In the genomic region with DNA sequence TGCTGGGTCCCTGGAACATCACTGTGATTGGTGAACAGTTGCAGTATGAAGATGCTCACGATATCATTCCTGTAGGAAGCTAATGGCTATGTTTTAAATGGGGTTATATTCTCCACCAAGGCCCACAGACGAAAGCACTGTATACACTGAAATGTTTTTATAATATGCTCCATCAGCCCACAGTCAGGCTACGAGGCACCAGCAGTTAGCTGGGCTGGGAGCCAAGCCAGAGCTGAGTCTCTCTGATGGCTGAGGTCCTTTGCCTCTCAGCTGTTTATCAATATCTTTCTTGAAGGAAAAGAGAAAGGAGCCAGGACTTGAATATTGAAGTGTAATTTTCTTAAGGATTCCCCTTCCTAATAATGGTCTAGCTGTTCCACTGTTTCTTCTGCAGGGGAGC, we compare ENCODE assay signal across 26 mouse cellular contexts.
DNase-seq lines count a peak whose midpoint lies in the region; ATAC-seq and TF ChIP-seq lines count a peak whose summit lies in the region.
"Had no signal": no experiment of that assay in that cellular context is flagged by ENCODE, and none has a peak within 500 bp of the region (broad histone marks: within the 10 kb centered on the region; RNA-seq: fewer than 3 reads in every experiment).

No protein-coding gene starts in this region.

- no peaks in the 10 kb centered on the region for H3K9me3 ChIP-seq in midbrain, embryonic 14.5 days (ENCODE audit: control insufficient read depth, low read length)
- H3K9me3 ChIP-seq in midbrain, embryonic 10.5 days (replicated peaks), result no peaks in the 10 kb centered on the region
- H3K9me3 ChIP-seq: forebrain, embryonic 15.5 days; heart, embryonic 10.5 days; heart, embryonic 15.5 days; kidney, embryonic 15.5 days; limb, embryonic 13.5 days; neural tube, embryonic 13.5 days had no signal

- H3K4me2 ChIP-seq in midbrain, embryonic 14.5 days (ENCODE audit: low read length), result no peak overlapping the region
- H3K4me2 ChIP-seq: forebrain, embryonic 15.5 days; heart, embryonic 15.5 days; kidney, embryonic 15.5 days; limb, embryonic 13.5 days; liver, embryonic 11.5 days; neural tube, embryonic 13.5 days had no signal

- no peak overlapping the region for H3K4me3 ChIP-seq in midbrain, embryonic 14.5 days (replicated peaks; ENCODE audit: low read depth, low read length)
- no peak overlapping the region for H3K4me3 ChIP-seq in midbrain, embryonic 10.5 days
- H3K4me3 ChIP-seq: forebrain, embryonic 15.5 days; gastrocnemius, adult 2 months; heart, embryonic 10.5 days; heart, embryonic 15.5 days; kidney, embryonic 15.5 days; limb, embryonic 13.5 days; neural tube, embryonic 13.5 days had no signal

- H3K27me3 ChIP-seq in midbrain, embryonic 14.5 days (ENCODE audit: control insufficient read depth, insufficient read depth, low read length), result no peaks in the 10 kb centered on the region
- H3K27me3 ChIP-seq in midbrain, embryonic 10.5 days (ENCODE audit: low read depth, poor library complexity, severe bottlenecking), result no peaks in the 10 kb centered on the region
- H3K27me3 ChIP-seq: forebrain, embryonic 15.5 days; heart, embryonic 15.5 days; kidney, embryonic 15.5 days; limb, embryonic 13.5 days; neural tube, embryonic 13.5 days had no signal

- intact Hi-C loops in gastrocnemius, postnatal 36 days (cut with DNase I), result no loop called here

- TF ChIP-seq CTCF in brain, embryonic 14.5 days (IDR thresholded peaks at IDR 0.05; ENCODE audit: borderline replicate concordance, extremely low read depth, insufficient read depth, insufficient read length), result no peak

- TF ChIP-seq POLR2A in brain, embryonic 14.5 days (IDR thresholded peaks at IDR 0.05; ENCODE audit: borderline replicate concordance, extremely low read depth, insufficient read depth, insufficient read length, poor library complexity, severe bottlenecking), result no peak

- DNase-seq in gastrocnemius, postnatal 10 days, result peak; percentile 16
- no peak for DNase-seq in gastrocnemius, postnatal 36 days
- peak; percentile 15 to 24 for DNase-seq in kidney, postnatal 4 days
- no peak for DNase-seq in kidney, postnatal 36 days
- peak; percentile 9 for DNase-seq in midbrain, embryonic 14.5 days
- no peak for DNase-seq in midbrain, embryonic 10.5 days (ENCODE audit: low spot score)
- peak; percentile 39 for DNase-seq in brain, embryonic 14.5 days (ENCODE audit: low read depth)
- no peak for DNase-seq in T-cell, adult 2 months (ENCODE audit: low spot score)
- DNase-seq: adrenal gland, adult 2 months; adrenal gland, postnatal 36 days; B cell, adult 2 months; cerebellum, adult 11 months; gastrocnemius, adult 2 months; kidney, adult 11 months; spleen, adult 18-20 months; thymus, postnatal 14 days had no signal

- H3K36me3 ChIP-seq in midbrain, embryonic 14.5 days (ENCODE audit: control insufficient read depth, insufficient read depth, low read length), result no peaks in the 10 kb centered on the region
- no peaks in the 10 kb centered on the region for H3K36me3 ChIP-seq in midbrain, embryonic 10.5 days
- H3K36me3 ChIP-seq: forebrain, embryonic 15.5 days; heart, embryonic 10.5 days; heart, embryonic 15.5 days; kidney, embryonic 15.5 days; limb, embryonic 13.5 days; neural tube, embryonic 13.5 days had no signal

- ATAC-seq in midbrain, embryonic 14.5 days (ENCODE audit: low FRiP score, low TSS enrichment), result no peak
- ATAC-seq: activated CD4-positive, CD25-positive, alpha-beta regulatory T cell, adult 4 months; forebrain, embryonic 15.5 days; inflammation-experienced regulatory T-cells, adult 6 months; lung, postnatal 0 days had no signal

- no peak overlapping the region for H3K27ac ChIP-seq in midbrain, embryonic 14.5 days (replicated peaks; ENCODE audit: low read depth, low read length)
- H3K27ac ChIP-seq in midbrain, embryonic 10.5 days (replicated peaks), result no peak overlapping the region
- H3K27ac ChIP-seq: forebrain, embryonic 15.5 days; gastrocnemius, adult 2 months; heart, embryonic 10.5 days; heart, embryonic 15.5 days; kidney, embryonic 15.5 days; limb, embryonic 13.5 days; neural tube, embryonic 13.5 days had no signal

- H3K9ac ChIP-seq in midbrain, embryonic 14.5 days (replicated peaks; ENCODE audit: low read length), result no peak overlapping the region
- H3K9ac ChIP-seq: forebrain, embryonic 15.5 days; heart, embryonic 15.5 days; kidney, embryonic 15.5 days; limb, embryonic 13.5 days; neural tube, embryonic 13.5 days had no signal

- H3K4me1 ChIP-seq in midbrain, embryonic 14.5 days (ENCODE audit: control insufficient read depth, insufficient read depth, low read length), result 0 out of 2 replicates have a peak, but pooled peaks cover 3% of the 10 kb centered on the region
- H3K4me1 ChIP-seq in midbrain, embryonic 10.5 days, result no peaks in the 10 kb centered on the region
- H3K4me1 ChIP-seq: forebrain, embryonic 15.5 days; heart, embryonic 10.5 days; heart, embryonic 15.5 days; kidney, embryonic 15.5 days; limb, embryonic 13.5 days; neural tube, embryonic 13.5 days had no signal

- WGBS in midbrain, embryonic 14.5 days, result 80% methylated on average over 3 of the region's 3 CpGs
- 87% methylated on average over 3 of the region's 3 CpGs for WGBS in midbrain, embryonic 10.5 days

Comparison
In these comparisons a context has a peak if more than half of its experiments do, and no peak if none do; other contexts are left out.
1. DNase-seq: peak in gastrocnemius, postnatal 10 days (single experiment), kidney, postnatal 4 days (2 of 2), midbrain, embryonic 14.5 days (single experiment) and brain, embryonic 14.5 days (single experiment); none in gastrocnemius, postnatal 36 days (0 of 2), kidney, postnatal 36 days (0 of 2), midbrain, embryonic 10.5 days (single experiment) and T-cell, adult 2 months (single experiment).